In genomic region chr4:106940945-106941344, GRCm38 (mm10) we compare ENCODE assay signal across 9 mouse cellular contexts. TPM values are rescaled to one million over a fixed set of nuclear protein-coding genes. Genes with fewer than 3 reads are reported as not detected.
DNase-seq lines count a peak whose midpoint lies in the region; ATAC-seq lines count a peak whose summit lies in the region.
"Had no signal": no experiment of that assay in that cellular context is flagged by ENCODE, and none has a peak within 500 bp of the region (broad histone marks: within the 10 kb centered on the region; RNA-seq: fewer than 3 reads in every experiment).

No protein-coding gene starts in this region.

- H3K36me3 ChIP-seq in hindbrain, embryonic 10.5 days: peaks cover 61% of the 10 kb centered on the region
- H3K36me3 ChIP-seq in hindbrain, embryonic 11.5 days (ENCODE audit: control insufficient read depth, insufficient read depth, low read length): no peaks in the 10 kb centered on the region
- H3K36me3 ChIP-seq in forebrain, embryonic 13.5 days (ENCODE audit: poor library complexity, severe bottlenecking): peaks cover 10% of the 10 kb centered on the region
- 0 out of 2 replicates have a peak, but pooled peaks cover 2% of the 10 kb centered on the region for H3K36me3 ChIP-seq in midbrain, embryonic 12.5 days

- no peak for DNase-seq in hindbrain, embryonic 10.5 days (ENCODE audit: low spot score)
- no peak for DNase-seq in hindbrain, embryonic 11.5 days (ENCODE audit: low spot score)
- DNase-seq in brain, adult 2 months (ENCODE audit: low read depth, low spot score): peak; percentile 43
- DNase-seq in urinary bladder, adult 2 months (ENCODE audit: low spot score): no peak
- DNase-seq: gastrocnemius, postnatal 25 days; kidney, postnatal 36 days had no signal

- H3K4me3 ChIP-seq in hindbrain, embryonic 10.5 days: no peak overlapping the region
- no peak overlapping the region for H3K4me3 ChIP-seq in hindbrain, embryonic 11.5 days (ENCODE audit: low read depth, low read length)
- no peak overlapping the region for H3K4me3 ChIP-seq in forebrain, embryonic 13.5 days
- H3K4me3 ChIP-seq in midbrain, embryonic 12.5 days: no peak overlapping the region

- no peaks in the 10 kb centered on the region for H3K27me3 ChIP-seq in hindbrain, embryonic 10.5 days (ENCODE audit: insufficient read depth, poor library complexity, severe bottlenecking)
- no peaks in the 10 kb centered on the region for H3K27me3 ChIP-seq in hindbrain, embryonic 11.5 days (ENCODE audit: control insufficient read depth, insufficient read depth, low read length)
- no peaks in the 10 kb centered on the region for H3K27me3 ChIP-seq in forebrain, embryonic 13.5 days
- H3K27me3 ChIP-seq in midbrain, embryonic 12.5 days: no peaks in the 10 kb centered on the region

- no peak overlapping the region for H3K9ac ChIP-seq in hindbrain, embryonic 11.5 days (ENCODE audit: low read depth, low read length)
- H3K9ac ChIP-seq in forebrain, embryonic 13.5 days: peak overlapping the region; percentile 45
- H3K9ac ChIP-seq in midbrain, embryonic 12.5 days (replicated peaks): no peak overlapping the region; the same call in 1 of the 2 replicates

- no peak for ATAC-seq in hindbrain, embryonic 11.5 days (ENCODE audit: low FRiP score)
- ATAC-seq in forebrain, embryonic 13.5 days: no peak
- no peak for ATAC-seq in midbrain, embryonic 12.5 days (ENCODE audit: low FRiP score, low read depth)
- ATAC-seq in granulocyte monocyte progenitor cell, adult 5-6 weeks (replicated peaks; ENCODE audit: poor library complexity, severe bottlenecking): no peak

- H3K27ac ChIP-seq in hindbrain, embryonic 10.5 days: peak overlapping the region; percentile 69
- no peak overlapping the region for H3K27ac ChIP-seq in hindbrain, embryonic 11.5 days (ENCODE audit: low read depth, low read length)
- peak overlapping the region; percentile 60 for H3K27ac ChIP-seq in forebrain, embryonic 13.5 days
- H3K27ac ChIP-seq in midbrain, embryonic 12.5 days (replicated peaks): peak overlapping the region; percentile 54

- no peak overlapping the region for H3K4me2 ChIP-seq in hindbrain, embryonic 11.5 days (replicated peaks; ENCODE audit: low read depth, low read length)
- H3K4me2 ChIP-seq in forebrain, embryonic 13.5 days: peak overlapping the region; percentile 36
- H3K4me2 ChIP-seq in midbrain, embryonic 12.5 days (replicated peaks): peak overlapping the region; percentile 3; the same call in 1 of the 2 replicates

- WGBS in hindbrain, embryonic 10.5 days: 63% methylated on average over 6 of the region's 6 CpGs
- 68% methylated on average over 6 of the region's 6 CpGs for WGBS in hindbrain, embryonic 11.5 days
- WGBS in forebrain, embryonic 13.5 days: 37% methylated on average over 6 of the region's 6 CpGs
- 51% methylated on average over 6 of the region's 6 CpGs for WGBS in midbrain, embryonic 12.5 days

- peaks cover 99% of the 10 kb centered on the region for H3K4me1 ChIP-seq in hindbrain, embryonic 10.5 days (replicated peaks)
- H3K4me1 ChIP-seq in hindbrain, embryonic 11.5 days (replicated peaks; ENCODE audit: control insufficient read depth, insufficient read depth, low read length): peaks cover 55% of the 10 kb centered on the region
- peaks cover 97% of the 10 kb centered on the region for H3K4me1 ChIP-seq in forebrain, embryonic 13.5 days
- peaks cover 96% of the 10 kb centered on the region for H3K4me1 ChIP-seq in midbrain, embryonic 12.5 days

- H3K9me3 ChIP-seq in hindbrain, embryonic 10.5 days: no peaks in the 10 kb centered on the region
- no peaks in the 10 kb centered on the region for H3K9me3 ChIP-seq in hindbrain, embryonic 11.5 days (ENCODE audit: control insufficient read depth, low read length)
- no peaks in the 10 kb centered on the region for H3K9me3 ChIP-seq in forebrain, embryonic 13.5 days (replicated peaks)
- no peaks in the 10 kb centered on the region for H3K9me3 ChIP-seq in midbrain, embryonic 12.5 days

RNA-seq across cellular contexts. Expression of gene Ssbp3, which starts 30.4 kb away (rescaled TPM):
- 140 and 180 TPM in 2 replicates for polyA plus RNA-seq in hindbrain, embryonic 10.5 days (2016; fragmentation: Nextera tagmentation; extraction: Ambion mirVana)
- polyA plus RNA-seq in hindbrain, embryonic 11.5 days (2014; fragmentation: Nextera tagmentation; extraction: Ambion mirVana): 141 and 159 TPM in 2 replicates
- 168 and 173 TPM in 2 replicates for polyA plus RNA-seq in forebrain, embryonic 13.5 days (2015; fragmentation: Nextera tagmentation; extraction: Ambion mirVana)
- polyA plus RNA-seq in midbrain, embryonic 12.5 days (2016; fragmentation: Nextera tagmentation; extraction: Ambion mirVana): 277 and 309 TPM in 2 replicates
- 43.2 and 54.1 TPM in 2 replicates for total RNA-seq in granulocyte monocyte progenitor cell, adult 5-6 weeks (2014; fragmentation: Nextera tagmentation)
- total RNA-seq in granulocyte monocyte progenitor cell, adult 5-6 weeks (2017): 12.9 and 19.2 TPM in 2 replicates
- polyA plus RNA-seq in urinary bladder, adult 2 months (2012; rRNA removed): 59.0 and 71.8 TPM in 2 replicates
